Mouse (Mus musculus) brain, embryonic 14.5 days (tissue): ENCODE results near the gene Actr1a.

Experiments
- CTCF ChIP-seq: fragments of 200-500 bp; IDR thresholded peaks from 2 replicates; pipeline ENCODE4 v1.5.1; 2012; ENCODE audit warnings: inconsistent platforms, mild to moderate bottlenecking, moderate library complexity, borderline replicate concordance; ENCODE audit not compliant: insufficient read depth, insufficient read length; ENCODE audit errors: extremely low read depth
- POLR2A ChIP-seq: fragments of 200-500 bp; IDR thresholded peaks from 2 replicates; pipeline ENCODE4 v1.6.1; 2012; ENCODE audit warnings: mild to moderate bottlenecking, inconsistent platforms, borderline replicate concordance; ENCODE audit not compliant: poor library complexity, insufficient read depth, insufficient read length, severe bottlenecking; ENCODE audit errors: extremely low read depth

DNA sequence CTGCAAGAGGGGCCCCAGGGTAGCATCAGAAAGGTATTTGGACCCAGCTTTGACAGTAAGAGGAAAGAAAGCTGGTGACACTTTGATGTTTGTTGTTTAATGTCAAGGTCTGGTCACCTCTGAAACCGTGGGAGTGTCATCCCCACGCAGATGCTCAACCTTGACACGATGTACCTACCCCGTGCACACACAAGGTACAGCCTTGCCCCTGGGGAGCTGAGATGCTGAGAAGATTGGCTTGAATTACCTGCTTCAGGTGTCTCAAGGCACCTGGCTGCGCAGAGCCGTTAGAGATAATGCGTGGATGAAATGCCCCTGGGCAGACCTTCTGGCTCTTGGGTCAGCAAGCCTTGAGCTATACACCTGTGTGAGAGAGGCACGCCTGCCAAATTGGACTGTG is 18.9 kb upstream of the Actr1a start:
- TF ChIP-seq CTCF (no peak), POLR2A (no peak)
